Mouse (Mus musculus) thymus, postnatal 0 days (tissue): ENCODE data around the gene Mapk12. TPM values are rescaled to one million over a fixed set of nuclear protein-coding genes. Genes with fewer than 3 reads are reported as not detected.

Source experiments
- DNase-seq: peaks from one replicate; pipeline ENCODE4 v3.0.0-alpha.2; 2015; ENCODE audit warnings: low spot score
- microRNA-seq: library from miRNA; unstranded; fragments of <30 nt; microRNA quantifications from one replicate; pipeline ENCODE4, GENCODE M21; 2016; ENCODE audit warnings: borderline number of aligned reads
- polyA plus RNA-seq: library from polyadenylated mRNA; unstranded; fragments of >200 nt; fragmentation: Nextera tagmentation; extraction: Ambion mirVana; gene quantifications from 2 replicates; pipeline ENCODE4 v1.2.1, GENCODE M21; 2015

Gene Mapk12
- polyA plus RNA-seq, 1 experiment from 2014 or later, result 1.2 TPM

DNA sequence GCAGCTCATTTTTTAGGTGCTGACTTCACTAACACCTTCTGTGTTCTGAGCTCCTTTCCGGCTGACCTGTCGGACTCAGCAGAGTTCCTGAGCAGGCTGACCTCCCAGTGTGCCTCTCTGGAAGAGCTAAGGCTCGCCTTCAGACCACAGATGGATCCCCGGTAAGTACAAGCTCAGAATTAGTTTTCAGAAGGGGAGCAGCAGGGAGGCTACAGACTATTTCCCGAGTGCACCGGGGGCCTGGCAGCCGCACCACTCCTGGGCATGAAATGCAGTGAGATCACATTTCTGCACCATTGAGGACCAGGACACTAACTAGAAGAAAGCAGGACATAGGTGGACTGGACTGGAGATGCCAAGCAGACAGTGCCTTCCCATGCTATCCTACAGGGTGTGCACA, 41.9 kb downstream of the Mapk12 start:
- no peak for DNase-seq

DNA sequence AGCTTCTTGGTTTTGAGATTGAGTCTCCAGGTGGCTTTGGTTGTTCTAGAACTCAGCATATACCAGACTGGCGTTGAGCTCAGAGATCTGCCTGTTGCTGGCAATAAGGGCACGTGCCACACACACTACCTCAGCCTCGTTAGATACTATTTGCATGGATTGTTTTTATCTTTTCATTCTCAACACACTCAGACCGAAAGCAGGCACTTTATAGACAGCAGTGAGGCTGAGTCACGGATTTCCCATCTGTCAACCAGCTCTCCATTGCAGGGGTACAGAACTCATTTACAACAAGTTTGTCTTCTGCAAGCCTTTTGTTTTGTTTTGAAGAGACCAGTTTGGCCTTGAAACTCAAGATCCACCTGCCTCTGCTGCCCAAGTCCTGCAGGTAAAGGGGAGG, 43.1 kb downstream of the Mapk12 start:
- DNase-seq, result no peak

DNA sequence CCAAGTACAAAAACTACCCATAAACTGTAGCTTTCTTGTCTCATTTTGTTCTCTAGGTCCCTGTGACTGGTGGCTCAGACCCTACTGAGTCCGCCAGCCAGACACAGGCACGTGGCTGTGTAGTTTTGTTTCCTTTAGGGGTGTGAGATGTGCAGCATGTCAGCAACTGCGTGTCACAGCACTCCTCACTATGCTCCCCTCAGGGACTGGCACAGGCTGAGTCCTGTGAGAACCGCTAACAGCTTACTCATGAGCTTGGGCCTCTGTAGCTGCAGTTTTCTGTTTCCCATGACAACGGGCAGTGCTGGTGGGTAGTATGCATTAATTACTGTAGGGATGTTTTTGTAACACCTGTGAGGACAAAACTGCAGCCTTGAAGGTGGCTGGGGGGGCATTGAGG, 48.3 kb downstream of the Mapk12 start:
- DNase-seq, result no peak

DNA sequence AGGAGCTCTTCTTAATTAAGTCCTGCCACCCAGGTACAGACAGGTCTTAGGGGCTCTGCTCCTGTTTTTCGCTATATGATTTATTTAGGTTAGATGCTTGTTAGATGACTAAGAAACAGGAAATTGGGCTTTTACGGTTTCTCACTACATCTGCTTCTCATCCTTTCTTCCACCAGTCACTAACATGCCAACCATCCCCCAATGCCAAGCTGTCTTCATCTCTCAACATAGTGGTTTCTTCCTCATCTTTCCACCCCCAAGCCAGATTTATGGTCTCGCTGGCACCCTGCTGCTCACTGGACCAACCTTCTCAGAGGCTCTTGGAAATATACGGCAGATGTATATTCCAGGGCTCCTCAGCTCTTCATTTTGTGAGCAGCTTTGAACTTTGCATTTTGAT, 49.8 kb downstream of the Mapk12 start:
- DNase-seq, result no peak

DNA sequence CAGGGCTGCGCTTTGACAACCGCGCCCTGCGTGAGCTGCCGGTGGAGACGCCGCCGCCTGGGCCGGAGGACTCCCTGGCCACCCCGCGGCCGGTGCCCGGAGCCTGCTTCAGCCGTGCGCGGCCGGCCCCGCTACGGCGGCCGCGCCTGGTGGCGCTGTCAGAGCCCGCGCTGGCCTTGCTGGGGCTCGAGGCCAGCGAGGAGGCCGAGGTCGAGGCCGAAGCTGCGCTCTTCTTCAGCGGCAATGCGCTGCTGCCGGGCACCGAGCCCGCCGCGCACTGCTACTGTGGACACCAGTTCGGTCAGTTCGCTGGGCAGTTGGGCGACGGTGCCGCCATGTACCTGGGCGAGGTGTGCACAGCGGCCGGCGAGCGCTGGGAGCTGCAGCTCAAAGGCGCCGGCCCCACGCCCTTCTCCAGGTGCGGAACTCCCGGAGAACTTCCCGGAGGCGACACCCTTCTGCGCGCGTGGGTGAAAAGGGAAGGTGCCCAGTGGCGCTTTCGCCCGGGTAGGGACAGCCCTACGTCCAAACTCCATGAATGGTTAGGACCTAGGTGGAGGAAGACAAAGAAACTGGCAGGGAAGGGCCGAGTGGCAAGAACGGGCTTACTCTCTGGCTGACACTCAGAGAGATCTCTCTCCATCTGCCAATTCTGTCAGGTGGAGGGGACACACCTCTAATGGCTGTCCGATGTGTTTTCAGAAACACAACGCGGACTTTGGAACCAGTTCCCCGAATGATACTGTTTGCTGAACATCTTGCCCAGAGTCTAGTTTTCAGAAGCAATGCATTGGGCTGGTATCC, 51.1 kb downstream of the Mapk12 start:
- DNase-seq, result peak; percentile 19

DNA sequence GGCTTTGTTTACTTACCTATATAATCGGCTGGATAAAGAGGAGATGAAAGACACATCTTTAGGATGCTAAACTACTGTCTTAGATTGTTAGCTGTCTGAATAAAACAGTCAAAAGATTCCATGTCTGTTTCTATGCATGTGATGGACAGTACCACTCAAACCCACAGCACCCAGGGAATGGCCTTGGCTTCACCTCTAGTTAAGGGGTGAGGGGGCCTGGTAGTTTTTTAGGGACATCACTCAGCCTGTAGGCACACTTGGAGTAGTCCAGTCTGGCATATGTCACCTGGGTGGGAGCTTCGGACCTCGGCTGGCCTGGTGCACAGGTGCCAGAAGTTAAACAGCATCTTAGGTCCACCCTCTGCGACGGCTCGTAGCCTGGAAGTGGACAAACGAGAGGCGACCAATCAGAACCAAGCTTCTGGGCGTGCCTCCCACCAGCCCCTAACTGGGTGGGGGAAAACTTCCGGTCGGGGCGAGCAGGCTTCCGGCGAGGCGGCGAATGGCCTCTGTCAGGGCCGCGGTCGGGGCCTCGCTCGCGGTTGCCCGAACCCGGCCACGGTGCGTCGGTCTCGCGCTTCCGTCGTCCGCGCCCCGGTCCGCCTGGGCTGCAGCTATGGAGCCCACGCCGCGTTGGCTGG, 51.8 kb downstream of the Mapk12 start, which contains the start of gene Selenoo:
Selenoo (plus strand) TSS at position 478 of the 641 bp plus-strand sequence.
- DNase-seq, result peak; percentile 83

DNA sequence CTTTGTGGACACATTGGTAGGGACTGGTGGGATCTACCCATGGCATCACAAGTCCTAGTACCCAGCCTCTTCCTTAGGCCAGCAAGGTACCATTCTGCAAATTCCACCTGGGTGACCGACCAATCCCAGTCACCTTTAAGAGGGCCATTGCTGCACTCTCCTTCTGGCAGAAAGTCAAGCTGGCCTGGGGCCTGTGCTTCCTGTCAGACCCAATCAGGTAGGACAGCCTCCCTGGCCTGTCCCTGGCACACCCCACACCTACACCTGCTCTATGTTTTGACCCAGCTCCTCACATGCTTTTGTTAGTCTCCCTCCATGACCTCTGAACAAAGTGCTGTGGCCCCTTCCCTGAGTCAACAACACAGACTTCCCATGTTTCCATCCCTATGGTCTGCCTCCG, 55.7 kb downstream of the Mapk12 start:
- no peak for DNase-seq

DNA sequence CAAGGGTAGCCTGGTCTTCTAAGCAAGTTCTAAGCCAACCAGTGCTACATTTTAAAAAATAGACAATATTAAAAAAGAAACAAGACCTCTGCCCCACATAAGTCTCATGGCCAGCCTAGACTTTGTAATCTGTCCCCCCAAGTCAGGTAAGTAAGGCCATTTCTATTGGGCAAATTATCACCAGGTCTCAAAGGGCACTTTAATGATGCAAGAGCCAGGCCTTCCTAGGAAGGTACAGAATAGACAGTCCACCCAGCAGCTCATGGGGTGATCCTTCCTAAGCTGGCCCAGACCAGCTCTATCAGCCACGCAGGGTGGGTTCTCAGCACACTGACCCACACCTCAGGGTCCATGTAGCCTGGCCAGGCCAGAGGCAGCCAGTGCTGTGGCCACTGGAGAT, 56.6 kb downstream of the Mapk12 start:
- DNase-seq, result no peak

Small RNA genes lying within 50 kb of the gene (microRNA-seq; reads per million reads assigned to microRNA genes)
- gene Mir6958 (not detected), gene Mir7118 (not detected)

Other genes starting within 250 kb of the Mapk12 start
- gene Ttll8, start 186.3 kb downstream of the Mapk12 start, polyA plus RNA-seq, result not detected in 2 replicates
- 0.08 TPM in 1 of 2 replicates, not detected in the other for gene Mlc1, start 161.7 kb downstream of the Mapk12 start, polyA plus RNA-seq
- gene Mov10l1, start 157.8 kb downstream of the Mapk12 start, polyA plus RNA-seq, result 0.22 TPM in 1 of 2 replicates, not detected in the other
- gene Panx2, start 81.0 kb downstream of the Mapk12 start, polyA plus RNA-seq, result 0.04 and 0.06 TPM in 2 replicates
- 40.1 and 42.2 TPM in 2 replicates for gene Trabd, start 65.6 kb downstream of the Mapk12 start, polyA plus RNA-seq
- 17.1 and 18.1 TPM in 2 replicates for gene Selenoo, start 51.6 kb downstream of the Mapk12 start, polyA plus RNA-seq
- gene Tubgcp6, start 17.6 kb downstream of the Mapk12 start, polyA plus RNA-seq, result 9.8 and 12.5 TPM in 2 replicates
- gene Hdac10, start 12.0 kb downstream of the Mapk12 start, polyA plus RNA-seq, result 16.4 and 17.7 TPM in 2 replicates
- 4.9 and 5.6 TPM in 2 replicates for gene Mapk11, start 8.9 kb upstream of the Mapk12 start, polyA plus RNA-seq
- 19.0 and 19.4 TPM in 2 replicates for gene Plxnb2, start 40.1 kb upstream of the Mapk12 start, polyA plus RNA-seq
- 13.5 and 14.2 TPM in 2 replicates for gene Dennd6b, start 55.8 kb upstream of the Mapk12 start, polyA plus RNA-seq
- gene Ppp6r2, start 70.8 kb upstream of the Mapk12 start, polyA plus RNA-seq, result 30.8 and 38.2 TPM in 2 replicates
- gene Sbf1, start 174.6 kb upstream of the Mapk12 start, polyA plus RNA-seq, result 50.2 and 68.3 TPM in 2 replicates
- gene Adm2, start 182.0 kb upstream of the Mapk12 start, polyA plus RNA-seq, result 0.57 and 0.75 TPM in 2 replicates
- not detected in 2 replicates for gene Miox, start 193.7 kb upstream of the Mapk12 start, polyA plus RNA-seq
- gene Lmf2, start 215.0 kb upstream of the Mapk12 start, polyA plus RNA-seq, result 40.5 and 42.9 TPM in 2 replicates
- gene Ncaph2, start 215.0 kb upstream of the Mapk12 start, polyA plus RNA-seq, result 175 and 195 TPM in 2 replicates
- 9.0 and 9.2 TPM in 2 replicates for gene Sco2, start 233.1 kb upstream of the Mapk12 start, polyA plus RNA-seq
- 1.9 and 2.1 TPM in 2 replicates for gene Tymp, start 236.3 kb upstream of the Mapk12 start, polyA plus RNA-seq
- gene Odf3b, start 238.6 kb upstream of the Mapk12 start, polyA plus RNA-seq, result 2.9 and 4.5 TPM in 2 replicates
- gene Klhdc7b, start 244.2 kb upstream of the Mapk12 start, polyA plus RNA-seq, result not detected in 2 replicates